Mouse (Mus musculus) spleen, adult 18-20 months (tissue): ENCODE measurements around the gene Zfp113.
"Not testable (repeated sequence)": the region's sequence is repeated elsewhere in the genome, so short reads cannot be mapped to it uniquely, and the experiment has no call there.

ENCODE experiments used
- DNase-seq, 2 experiments: peaks; one replicate each; pipeline ENCODE4 v3.0.0; 2022; ENCODE audit warnings: mixed read lengths in 2 of 2

Gene Zfp113

DNA sequence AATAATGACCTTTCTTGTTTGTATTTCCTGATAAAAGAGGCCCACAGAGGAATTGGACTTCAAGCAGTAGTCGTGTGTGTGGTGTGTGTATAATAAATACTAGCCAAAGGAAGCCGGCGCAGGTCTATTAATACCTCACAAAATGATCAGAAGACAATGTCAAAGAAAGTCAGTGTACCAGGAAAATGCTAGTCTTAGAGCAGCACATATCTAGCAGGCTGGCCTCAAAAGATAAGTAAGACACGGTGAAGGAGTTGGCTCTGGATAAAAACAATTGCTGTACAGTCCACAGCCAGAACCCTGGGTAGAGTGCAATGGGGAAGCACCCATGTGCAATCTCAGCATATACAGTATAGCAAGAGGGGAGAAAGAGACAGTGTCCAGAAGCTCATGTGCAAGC lies 18.3 kb downstream of the Zfp113 start:
- DNase-seq = no peak

DNA sequence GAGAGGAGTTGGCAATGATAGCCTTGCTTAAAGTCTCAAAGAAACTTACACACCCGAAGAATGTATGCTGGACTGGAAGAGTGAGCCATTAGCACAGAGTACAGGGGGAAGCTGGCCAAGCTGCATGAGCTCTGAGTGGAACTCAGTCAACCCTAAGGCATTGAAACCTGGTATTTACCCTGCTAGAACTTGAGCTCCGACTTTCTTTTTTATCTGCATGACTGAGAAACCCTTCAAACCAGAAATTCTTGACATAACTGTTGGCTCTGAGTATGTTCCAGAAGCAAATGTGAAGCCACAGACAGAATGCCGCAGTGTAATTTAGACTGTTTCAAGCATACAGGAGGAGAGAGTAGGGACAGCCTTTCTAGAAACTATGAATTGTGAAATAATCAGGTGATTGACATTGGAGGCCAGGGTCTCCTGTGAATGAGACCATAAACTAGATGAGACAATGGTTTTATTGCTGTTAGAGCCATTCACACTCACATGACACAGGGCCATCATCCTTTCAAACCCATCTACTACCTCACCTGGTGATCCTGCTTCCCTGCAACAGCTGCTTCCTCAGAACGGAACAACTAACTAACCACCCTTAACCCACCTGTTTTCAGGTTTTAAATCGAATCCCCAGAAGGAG lies 23.0 kb downstream of the Zfp113 start:
- DNase-seq = no peak

- no peak for DNase-seq
Measured at GRCm38 (mm10) chr5:138118041-138118440, 37.5 kb downstream of the Zfp113 start.

- no peak for DNase-seq
Measured at GRCm38 (mm10) chr5:138117199-138118015, 38.1 kb downstream of the Zfp113 start.

DNA sequence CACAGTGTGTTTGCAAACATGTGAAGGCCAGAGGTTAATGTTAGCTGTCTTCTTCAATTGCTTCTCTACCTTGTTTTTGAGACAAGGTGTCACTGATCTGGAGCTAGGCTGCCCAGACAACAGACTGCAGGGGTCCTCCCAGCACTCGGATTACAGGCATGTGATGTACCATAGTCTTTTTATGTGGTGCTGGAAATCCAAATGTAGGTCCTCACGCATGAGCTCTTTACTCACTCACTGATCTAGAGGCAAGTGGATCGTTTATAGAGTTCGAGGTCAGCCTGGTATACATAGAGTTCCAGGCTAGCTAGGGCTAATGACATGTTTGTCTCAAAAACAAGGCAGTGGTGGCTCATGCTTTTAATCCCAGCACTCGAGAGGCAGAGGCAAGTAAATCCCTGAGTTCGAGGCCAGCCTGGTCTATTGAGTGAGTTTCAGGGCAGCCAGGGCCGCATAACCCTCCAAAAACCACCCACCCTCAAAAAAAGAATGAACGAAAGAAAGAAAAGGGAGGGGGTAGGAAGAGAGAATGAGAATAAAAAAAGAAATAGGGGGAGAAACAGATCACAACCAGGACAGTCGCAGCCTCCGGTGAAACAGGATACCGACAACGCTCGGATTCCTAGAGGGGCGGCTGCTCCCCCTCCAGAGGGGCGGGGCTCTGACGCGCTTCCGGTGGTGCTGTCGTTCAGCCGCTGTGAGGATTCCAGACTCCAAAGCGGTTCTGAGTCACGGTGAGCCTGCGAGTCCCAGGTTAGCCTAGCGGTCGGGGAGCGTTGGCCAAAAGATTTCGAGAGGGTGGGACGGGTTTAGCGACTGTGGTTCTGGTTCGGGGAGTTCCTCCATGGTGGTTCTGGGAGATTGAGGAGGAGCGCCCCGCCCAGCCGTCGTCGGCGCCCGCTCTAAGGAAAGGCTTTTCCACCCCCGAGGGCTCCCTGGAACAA lies 39.0 kb downstream of the Zfp113 start, which contains the start of gene Zscan21:
Zscan21 (plus strand) TSS at position 649 of the 944 bp plus-strand sequence.
- DNase-seq = peak; percentile 75 to 84

GRCm38 (mm10) chr5:138109847-138110396 lies 45.6 kb downstream of the Zfp113 start:
- DNase-seq = not testable (repeated sequence)

GRCm38 (mm10) chr5:138107130-138107529 lies 48.4 kb downstream of the Zfp113 start:
- no peak for DNase-seq

DNA sequence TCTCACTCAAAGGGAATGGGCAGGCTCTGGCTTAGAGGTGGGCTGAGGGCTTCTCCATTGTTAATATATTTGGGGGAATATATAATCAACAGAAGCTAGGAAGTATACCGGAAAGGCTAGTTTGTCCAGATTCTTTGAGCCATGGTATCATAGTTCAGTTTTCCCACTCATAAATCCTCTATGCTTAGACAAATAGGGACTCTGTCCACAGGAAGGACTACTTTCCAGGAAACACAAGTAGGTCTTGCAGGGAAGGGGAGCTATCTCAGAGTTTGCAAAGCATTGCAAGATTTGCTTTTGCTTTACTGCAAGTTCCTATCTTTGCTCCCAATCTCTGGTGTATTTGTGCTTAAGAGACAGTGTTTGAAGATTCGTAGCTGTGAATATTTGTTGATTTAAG lies 50.6 kb downstream of the Zfp113 start:
- no peak for DNase-seq

- no peak for DNase-seq
Measured at GRCm38 (mm10) chr5:138094474-138094873, 61.1 kb downstream of the Zfp113 start.

DNA sequence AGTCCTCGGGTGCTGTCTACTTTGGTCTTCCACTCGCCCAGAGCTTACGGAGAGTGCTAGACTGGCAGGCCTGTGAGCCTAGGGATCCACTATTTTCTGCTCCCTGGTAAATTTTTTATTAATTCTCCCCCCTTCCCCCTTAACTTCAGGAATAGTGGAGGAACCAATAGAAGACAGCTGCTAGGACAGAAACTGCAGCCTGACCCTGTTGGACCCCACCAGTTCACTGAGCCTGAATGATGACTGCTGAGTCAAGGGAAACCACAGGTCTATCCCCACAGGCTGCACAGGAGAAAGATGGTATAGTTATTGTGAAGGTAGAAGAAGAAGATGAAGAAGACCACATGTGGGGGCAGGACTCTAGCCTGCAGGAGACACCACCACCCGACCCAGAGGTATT lies 62.8 kb downstream of the Zfp113 start:
- no peak for DNase-seq

GRCm38 (mm10) chr5:138090737-138091136 lies 64.8 kb downstream of the Zfp113 start:
- DNase-seq = no peak

- DNase-seq = peak in 1 of 2 experiments; percentile 5
Measured at GRCm38 (mm10) chr5:138090271-138090670, 65.3 kb downstream of the Zfp113 start.
